Mouse (Mus musculus): Measurements from ENCODE around the gene Cacna1c. TPM values are rescaled to one million over a fixed set of nuclear protein-coding genes. Genes with fewer than 3 reads are reported as not detected.
A peak's percentile ranks its signal among the peaks of the same experiment; 100 is the strongest.

Gene Cacna1c
- polyA plus RNA-seq, 1 experiment from 2014 or later = 2.3 TPM

GRCm38 (mm10) chr6:119225226-119225625 lies 29.0 kb upstream of the Cacna1c start:
- Histone ChIP-seq H3K9ac (ENCODE audit: low read length) (no peak overlapping the region), H3K4me1 (replicated peaks; ENCODE audit: control insufficient read depth, insufficient read depth) (no peaks in the 10 kb centered on the region), H3K27ac (replicated peaks) (no peak overlapping the region), H3K36me3 (ENCODE audit: control insufficient read depth, insufficient read depth, low read length) (no peaks in the 10 kb centered on the region), H3K9me3 (ENCODE audit: control insufficient read depth, low read length) (no peaks in the 10 kb centered on the region), H3K27me3 (ENCODE audit: control insufficient read depth, insufficient read depth, low read length) (no peaks in the 10 kb centered on the region), H3K4me2 (replicated peaks; ENCODE audit: low read depth) (no peak overlapping the region), H3K4me3 (ENCODE audit: low read depth, low read length) (no peak overlapping the region)
- 70% methylated on average over 12 of the region's 12 CpGs for WGBS
- ATAC-seq (ENCODE audit: low FRiP score, low TSS enrichment) = no peak
- DNase-seq (ENCODE audit: low spot score) = peak; percentile 11
- no peak for TF ChIP-seq CTCF (IDR thresholded peaks at IDR 0.05; ENCODE audit: low read depth)

- H3K4me3 ChIP-seq (ENCODE audit: low read depth, low read length) = no peak overlapping the region
- DNase-seq (ENCODE audit: low spot score) (no peak), ATAC-seq (ENCODE audit: low FRiP score, low TSS enrichment) (no peak)
- no peak overlapping the region for H3K4me2 ChIP-seq (replicated peaks; ENCODE audit: low read depth)
- TF ChIP-seq EP300 (optimal IDR thresholded peaks at IDR 0.05) = no peak
- no peak for TF ChIP-seq CTCF (IDR thresholded peaks at IDR 0.05; ENCODE audit: low read depth)
- no peak overlapping the region for H3K27ac ChIP-seq (replicated peaks)
- H3K27me3 ChIP-seq (ENCODE audit: control insufficient read depth, insufficient read depth, low read length) = no peaks in the 10 kb centered on the region
- H3K9ac ChIP-seq (ENCODE audit: low read length) = no peak overlapping the region
- 39% methylated on average over 13 of the region's 13 CpGs for WGBS
- H3K9me3 ChIP-seq (ENCODE audit: control insufficient read depth, low read length) = no peaks in the 10 kb centered on the region
- H3K4me1 ChIP-seq (replicated peaks; ENCODE audit: control insufficient read depth, insufficient read depth) = no peaks in the 10 kb centered on the region
- no peaks in the 10 kb centered on the region for H3K36me3 ChIP-seq (ENCODE audit: control insufficient read depth, insufficient read depth, low read length)
Observed at GRCm38 (mm10) chr6:119224451-119225195, 28.4 kb upstream of the Cacna1c start.

- no peaks in the 10 kb centered on the region for H3K9me3 ChIP-seq (ENCODE audit: control insufficient read depth, low read length)
- H3K4me3 ChIP-seq (ENCODE audit: low read depth, low read length) = no peak overlapping the region
- DNase-seq (ENCODE audit: low spot score) = peak; percentile 60
- H3K4me1 ChIP-seq (replicated peaks; ENCODE audit: control insufficient read depth, insufficient read depth) = no peaks in the 10 kb centered on the region
- TF ChIP-seq EP300 (optimal IDR thresholded peaks at IDR 0.05) = no peak
- peak; percentile 93 for TF ChIP-seq CTCF (IDR thresholded peaks at IDR 0.05; ENCODE audit: low read depth)
- no peak overlapping the region for H3K27ac ChIP-seq (replicated peaks)
- 39% methylated on average over 10 of the region's 10 CpGs for WGBS
- no peak overlapping the region for H3K9ac ChIP-seq (ENCODE audit: low read length)
- peak; percentile 67 for ATAC-seq (ENCODE audit: low FRiP score, low TSS enrichment)
- no peak overlapping the region for H3K4me2 ChIP-seq (replicated peaks; ENCODE audit: low read depth)
- H3K27me3 ChIP-seq (ENCODE audit: control insufficient read depth, insufficient read depth, low read length) = no peaks in the 10 kb centered on the region
- no peaks in the 10 kb centered on the region for H3K36me3 ChIP-seq (ENCODE audit: control insufficient read depth, insufficient read depth, low read length)
Observed at GRCm38 (mm10) chr6:119220297-119220696, 24.1 kb upstream of the Cacna1c start.

- H3K36me3 ChIP-seq (ENCODE audit: control insufficient read depth, insufficient read depth, low read length) = peaks cover 4% of the 10 kb centered on the region; the same call in 1 of the 2 replicates
- H3K9me3 ChIP-seq (ENCODE audit: control insufficient read depth, low read length) = no peaks in the 10 kb centered on the region
- no peak overlapping the region for H3K27ac ChIP-seq (replicated peaks)
- TF ChIP-seq EP300 (optimal IDR thresholded peaks at IDR 0.05) (no peak), CTCF (IDR thresholded peaks at IDR 0.05; ENCODE audit: low read depth) (no peak)
- 83% methylated on average over 15 of the region's 15 CpGs for WGBS
- ATAC-seq (ENCODE audit: low FRiP score, low TSS enrichment) (no peak), DNase-seq (ENCODE audit: low spot score) (no peak)
- H3K4me2 ChIP-seq (replicated peaks; ENCODE audit: low read depth) = no peak overlapping the region
- H3K4me3 ChIP-seq (ENCODE audit: low read depth, low read length) = no peak overlapping the region
- H3K9ac ChIP-seq (ENCODE audit: low read length) = no peak overlapping the region
- H3K4me1 ChIP-seq (replicated peaks; ENCODE audit: control insufficient read depth, insufficient read depth) = no peaks in the 10 kb centered on the region
- H3K27me3 ChIP-seq (ENCODE audit: control insufficient read depth, insufficient read depth, low read length) = no peaks in the 10 kb centered on the region
Observed at GRCm38 (mm10) chr6:119219237-119219870, 23.1 kb upstream of the Cacna1c start.

GRCm38 (mm10) chr6:119218591-119218990 lies 22.4 kb upstream of the Cacna1c start:
- Histone ChIP-seq H3K4me1 (replicated peaks; ENCODE audit: control insufficient read depth, insufficient read depth) (no peaks in the 10 kb centered on the region), H3K9me3 (ENCODE audit: control insufficient read depth, low read length) (no peaks in the 10 kb centered on the region), H3K27ac (replicated peaks) (no peak overlapping the region), H3K4me2 (replicated peaks; ENCODE audit: low read depth) (no peak overlapping the region), H3K9ac (ENCODE audit: low read length) (no peak overlapping the region), H3K36me3 (ENCODE audit: control insufficient read depth, insufficient read depth, low read length) (peaks cover 5% of the 10 kb centered on the region), H3K27me3 (ENCODE audit: control insufficient read depth, insufficient read depth, low read length) (no peaks in the 10 kb centered on the region), H3K4me3 (ENCODE audit: low read depth, low read length) (no peak overlapping the region)
- WGBS = 84% methylated on average over 5 of the region's 5 CpGs
- TF ChIP-seq CTCF (IDR thresholded peaks at IDR 0.05; ENCODE audit: low read depth) (no peak), EP300 (optimal IDR thresholded peaks at IDR 0.05) (no peak)
- ATAC-seq (ENCODE audit: low FRiP score, low TSS enrichment) = no peak
- no peak for DNase-seq (ENCODE audit: low spot score)

- Histone ChIP-seq H3K9ac (ENCODE audit: low read length) (no peak overlapping the region), H3K27ac (replicated peaks) (no peak overlapping the region), H3K4me2 (replicated peaks; ENCODE audit: low read depth) (no peak overlapping the region), H3K27me3 (ENCODE audit: control insufficient read depth, insufficient read depth, low read length) (no peaks in the 10 kb centered on the region), H3K9me3 (ENCODE audit: control insufficient read depth, low read length) (no peaks in the 10 kb centered on the region), H3K4me1 (replicated peaks; ENCODE audit: control insufficient read depth, insufficient read depth) (no peaks in the 10 kb centered on the region), H3K4me3 (ENCODE audit: low read depth, low read length) (no peak overlapping the region), H3K36me3 (ENCODE audit: control insufficient read depth, insufficient read depth, low read length) (peaks cover 6% of the 10 kb centered on the region)
- WGBS = 60% methylated on average over 4 of the region's 4 CpGs
- DNase-seq (ENCODE audit: low spot score) = no peak
- no peak for TF ChIP-seq EP300 (optimal IDR thresholded peaks at IDR 0.05)
- TF ChIP-seq CTCF (IDR thresholded peaks at IDR 0.05; ENCODE audit: low read depth) = no peak
- no peak for ATAC-seq (ENCODE audit: low FRiP score, low TSS enrichment)
Observed at GRCm38 (mm10) chr6:119217661-119218060, 21.4 kb upstream of the Cacna1c start.
